Mouse (Mus musculus) limb, embryonic 15.5 days (tissue): ENCODE results near the gene Cyp2c69. TPM values are rescaled to one million over a fixed set of nuclear protein-coding genes. Genes with fewer than 3 reads are reported as not detected.
"Not testable (repeated sequence)": the region's sequence is repeated elsewhere in the genome, so short reads cannot be mapped to it uniquely, and the experiment has no call there.

Experiments used
- ATAC-seq: fragments of 200-750 bp; cut with Nextera tagmentation; 2 replicates; pipeline ENCODE4 v1.8.0; 2017; ENCODE audit warnings: low read depth, moderate TSS enrichment; ENCODE audit not compliant: insufficient number of reproducible peaks, low FRiP score, low TSS enrichment
- H3K27ac ChIP-seq: fragments of 300-500 bp; sonication (generic); 2 replicates; pipeline ENCODE4 v1.5.1; 2015; ENCODE audit warnings: moderate library complexity, mild to moderate bottlenecking, inconsistent platforms
- H3K27me3 ChIP-seq: fragments of 300-500 bp; sonication (generic); 2 replicates; pipeline ENCODE4 v1.6.1; 2015; ENCODE audit warnings: inconsistent platforms
- H3K36me3 ChIP-seq: fragments of 300-500 bp; sonication (generic); 2 replicates; pipeline ENCODE4 v1.6.1; 2015; ENCODE audit warnings: inconsistent platforms
- H3K4me1 ChIP-seq: fragments of 300-500 bp; sonication (generic); 2 replicates; pipeline ENCODE4 v1.6.1; 2015; ENCODE audit warnings: inconsistent platforms
- H3K4me2 ChIP-seq: fragments of 300-500 bp; sonication (generic); 2 replicates; pipeline ENCODE4 v1.6.1; 2015; ENCODE audit warnings: mild to moderate bottlenecking, inconsistent platforms
- H3K4me3 ChIP-seq: fragments of 300-500 bp; sonication (generic); 2 replicates; pipeline ENCODE4 v1.5.1; 2015; ENCODE audit warnings: mild to moderate bottlenecking, inconsistent platforms
- H3K9ac ChIP-seq: fragments of 300-500 bp; sonication (generic); 2 replicates; pipeline ENCODE4 v1.6.1; 2015; ENCODE audit warnings: inconsistent platforms
- H3K9me3 ChIP-seq: fragments of 300-500 bp; sonication (generic); 2 replicates; pipeline ENCODE4 v1.6.1; 2016; ENCODE audit warnings: inconsistent platforms
- WGBS: fragments of 180-500 bp; shearing (Covaris S2); methylation state at CpG from one replicate; pipeline ENCODE4 v1.1.7; 2015; 5-methylcytosine and 5-hydroxymethylcytosine counted together
- polyA plus RNA-seq: library from polyadenylated mRNA; unstranded; fragments of >200 nt; fragmentation: Nextera tagmentation; extraction: Ambion mirVana; gene quantifications from 2 replicates; pipeline ENCODE4 v1.2.1, GENCODE M21; 2015

Cyp2c69 gene
- not detected in 2 replicates for polyA plus RNA-seq

GRCm38 (mm10) chr19:39886699-39887098 lies at the start of gene Cyp2c69:
Gene Cyp2c69 (minus strand): TSS chr19:39886799.
- not testable (repeated sequence) for H3K4me3 ChIP-seq, H3K9me3 ChIP-seq, ATAC-seq, H3K4me1 ChIP-seq, H3K9ac ChIP-seq, H3K4me2 ChIP-seq, H3K27ac ChIP-seq, H3K27me3 ChIP-seq, H3K36me3 ChIP-seq
- WGBS, result 85% methylated on average over 3 of the region's 3 CpGs

GRCm38 (mm10) chr19:39935396-39935795 lies 48.8 kb upstream of the Cyp2c69 start:
- no peaks in the 10 kb centered on the region for H3K4me1 ChIP-seq
- ATAC-seq, result no peak
- H3K4me2 ChIP-seq, result no peak overlapping the region
- H3K27ac ChIP-seq, result no peak overlapping the region
- H3K4me3 ChIP-seq, result no peak overlapping the region
- no peaks in the 10 kb centered on the region for H3K36me3 ChIP-seq
- WGBS, result 74% methylated on average over 2 of the region's 2 CpGs
- H3K9ac ChIP-seq, result no peak overlapping the region
- H3K9me3 ChIP-seq, result no peaks in the 10 kb centered on the region
- no peaks in the 10 kb centered on the region for H3K27me3 ChIP-seq

GRCm38 (mm10) chr19:39930032-39930431 lies 43.4 kb upstream of the Cyp2c69 start:
- no peaks in the 10 kb centered on the region for H3K9me3 ChIP-seq
- H3K27me3 ChIP-seq, result no peaks in the 10 kb centered on the region
- H3K36me3 ChIP-seq, result no peaks in the 10 kb centered on the region
- no peak overlapping the region for H3K4me2 ChIP-seq
- H3K9ac ChIP-seq, result no peak overlapping the region
- H3K4me1 ChIP-seq, result no peaks in the 10 kb centered on the region
- 52% methylated on average over 1 of the region's 1 CpGs for WGBS
- no peak overlapping the region for H3K4me3 ChIP-seq
- no peak for ATAC-seq
- no peak overlapping the region for H3K27ac ChIP-seq

- no peaks in the 10 kb centered on the region for H3K27me3 ChIP-seq
- no peaks in the 10 kb centered on the region for H3K36me3 ChIP-seq
- no peak overlapping the region for H3K4me2 ChIP-seq
- H3K4me3 ChIP-seq, result no peak overlapping the region
- no peak for ATAC-seq
- H3K4me1 ChIP-seq, result no peaks in the 10 kb centered on the region
- no peak overlapping the region for H3K27ac ChIP-seq
- no peaks in the 10 kb centered on the region for H3K9me3 ChIP-seq
- no peak overlapping the region for H3K9ac ChIP-seq
- WGBS, result 75% methylated on average over 2 of the region's 2 CpGs
Measured at GRCm38 (mm10) chr19:39901656-39902055, 15.1 kb upstream of the Cyp2c69 start.

- not testable (repeated sequence) for H3K36me3 ChIP-seq, H3K27ac ChIP-seq, H3K4me2 ChIP-seq, H3K4me1 ChIP-seq, H3K9ac ChIP-seq, H3K4me3 ChIP-seq, H3K9me3 ChIP-seq, H3K27me3 ChIP-seq, ATAC-seq
- WGBS, result 77% methylated on average over 3 of the region's 3 CpGs
Measured at GRCm38 (mm10) chr19:39890079-39890478, 3.5 kb upstream of the Cyp2c69 start.

GRCm38 (mm10) chr19:39866133-39866532 lies 20.5 kb downstream of the Cyp2c69 start:
- H3K4me2 ChIP-seq, result no peak overlapping the region
- no peak overlapping the region for H3K9ac ChIP-seq
- H3K27me3 ChIP-seq, result no peaks in the 10 kb centered on the region
- no peaks in the 10 kb centered on the region for H3K4me1 ChIP-seq
- 68% methylated on average over 1 of the region's 1 CpGs for WGBS
- no peak overlapping the region for H3K4me3 ChIP-seq
- no peaks in the 10 kb centered on the region for H3K36me3 ChIP-seq
- no peaks in the 10 kb centered on the region for H3K9me3 ChIP-seq
- ATAC-seq, result no peak
- no peak overlapping the region for H3K27ac ChIP-seq

- not testable (repeated sequence) for ATAC-seq, H3K36me3 ChIP-seq, H3K4me2 ChIP-seq, H3K4me3 ChIP-seq, H3K27ac ChIP-seq, H3K9me3 ChIP-seq, H3K27me3 ChIP-seq, H3K4me1 ChIP-seq, H3K9ac ChIP-seq
- 74% methylated on average over 2 of the region's 2 CpGs for WGBS
Measured at GRCm38 (mm10) chr19:39820931-39821330, 65.7 kb downstream of the Cyp2c69 start.

GRCm38 (mm10) chr19:39816400-39816799 lies 70.2 kb downstream of the Cyp2c69 start:
- WGBS, result 86% methylated on average over 1 of the region's 1 CpGs
- ATAC-seq, H3K9me3 ChIP-seq, H3K4me2 ChIP-seq, H3K9ac ChIP-seq, H3K36me3 ChIP-seq, H3K27ac ChIP-seq, H3K4me3 ChIP-seq, H3K27me3 ChIP-seq, H3K4me1 ChIP-seq: not testable (repeated sequence)

- not testable (repeated sequence) for H3K4me3 ChIP-seq, H3K27ac ChIP-seq, H3K9me3 ChIP-seq, H3K4me2 ChIP-seq, H3K27me3 ChIP-seq, H3K9ac ChIP-seq, H3K36me3 ChIP-seq, H3K4me1 ChIP-seq, ATAC-seq
- 68% methylated on average over 4 of the region's 4 CpGs for WGBS
Measured at GRCm38 (mm10) chr19:39815991-39816390, 70.6 kb downstream of the Cyp2c69 start.

GRCm38 (mm10) chr19:39812714-39813113 lies 73.9 kb downstream of the Cyp2c69 start, which contains the start of gene Cyp2c40:
Gene Cyp2c40 (minus strand): TSS chr19:39812814.
- H3K9me3 ChIP-seq, H3K9ac ChIP-seq, H3K4me3 ChIP-seq, H3K36me3 ChIP-seq, H3K27ac ChIP-seq, H3K4me2 ChIP-seq, ATAC-seq, H3K4me1 ChIP-seq, H3K27me3 ChIP-seq: not testable (repeated sequence)
- 81% methylated on average over 3 of the region's 3 CpGs for WGBS

Other genes with a start within 250 kb of the Cyp2c69 start
- gene Cyp2c67, start 237.7 kb downstream of the Cyp2c69 start, polyA plus RNA-seq, result not detected in 2 replicates
- 0.29 TPM in 1 of 2 replicates, not detected in the other for gene Cyp2c68, start 145.7 kb downstream of the Cyp2c69 start, polyA plus RNA-seq
- gene Cyp2c40, start 74.0 kb downstream of the Cyp2c69 start, polyA plus RNA-seq, result not detected in 2 replicates
- not detected in 2 replicates for gene Cyp2c37, start 105.6 kb upstream of the Cyp2c69 start, polyA plus RNA-seq
- gene Cyp2c54, start 187.0 kb upstream of the Cyp2c69 start, polyA plus RNA-seq, result not detected in 2 replicates
- gene Cyp2c50, start 202.9 kb upstream of the Cyp2c69 start, polyA plus RNA-seq, result not detected in 2 replicates